Mouse (Mus musculus) heart, adult 2 months (tissue): ENCODE data around the gene Ppp2r5b.

ENCODE experiments used
- CTCF ChIP-seq: fragments of 200-600 bp; IDR thresholded peaks from 2 replicates; pipeline ENCODE4 v1.8.1; 2022; ENCODE audit warnings: antibody characterized with exemption, mild to moderate bottlenecking, moderate library complexity
- POLR2A ChIP-seq: fragments of 200-500 bp; IDR thresholded peaks from 2 replicates; pipeline ENCODE4 v1.6.1; 2011; ENCODE audit warnings: mild to moderate bottlenecking, low read depth, low read length, control low read depth; ENCODE audit not compliant: insufficient read depth

DNA sequence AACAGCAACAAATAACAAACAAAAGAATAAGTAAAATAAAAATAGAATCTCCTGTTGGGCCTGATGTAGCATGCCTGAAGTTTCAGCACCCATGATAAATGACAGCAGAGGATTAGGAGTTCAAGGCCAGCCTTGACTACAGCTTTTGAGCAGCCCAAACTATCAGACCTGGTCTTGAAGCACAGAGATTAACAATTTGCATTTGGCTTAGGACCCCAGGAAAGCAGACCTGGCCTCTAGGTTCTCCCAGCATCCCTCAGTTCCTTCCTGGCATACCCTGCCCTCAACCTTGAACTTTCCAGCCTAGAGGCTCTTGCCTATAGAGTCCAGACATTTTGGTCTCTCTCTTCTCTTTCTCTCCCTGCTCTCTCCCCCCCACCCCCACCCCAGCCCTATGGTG lies 3.1 kb upstream of the Ppp2r5b start:
- no peak for TF ChIP-seq POLR2A
- TF ChIP-seq CTCF, result no peak
